Mouse (Mus musculus) liver, adult 2 months (tissue): Measurements from ENCODE around the gene Anapc7. TPM values are rescaled to one million over a fixed set of nuclear protein-coding genes. Genes with fewer than 3 reads are reported as not detected.
A peak's percentile ranks its signal among the peaks of the same experiment; 100 is the strongest.
"Not testable (repeated sequence)": the region's sequence is repeated elsewhere in the genome, so short reads cannot be mapped to it uniquely, and the experiment has no call there.

Experiments used
- DNase-seq: peaks from one replicate; pipeline ENCODE4 v3.0.0-alpha.2; 2011; ENCODE audit warnings: low read depth, low spot score; ENCODE audit errors: extremely low read depth
- H3K27ac ChIP-seq: fragments of 200-500 bp; replicated peaks from 2 replicates; pipeline ENCODE4 v1.5.1; 2012; ENCODE audit warnings: low read depth, mild to moderate bottlenecking, control low read depth, inconsistent platforms, low read length; ENCODE audit not compliant: insufficient read depth
- H3K27me3 ChIP-seq: fragments of 200-500 bp; 2 replicates; pipeline ENCODE4 v1.6.1; 2012; ENCODE audit warnings: mild to moderate bottlenecking, moderate library complexity, low read length, inconsistent platforms; ENCODE audit not compliant: control insufficient read depth, insufficient read depth
- H3K36me3 ChIP-seq: fragments of 200-500 bp; 2 replicates; pipeline ENCODE4 v1.6.1; 2012; ENCODE audit warnings: low read length, inconsistent platforms; ENCODE audit not compliant: control insufficient read depth, insufficient read depth
- H3K4me1 ChIP-seq: fragments of 200-500 bp; 2 replicates; pipeline ENCODE4 v1.6.1; 2011; ENCODE audit warnings: low read length; ENCODE audit not compliant: control insufficient read depth, insufficient read depth
- H3K4me3 ChIP-seq: fragments of 200-500 bp; 2 replicates; pipeline ENCODE4 v1.5.1; 2011; ENCODE audit warnings: low read depth, mild to moderate bottlenecking, control low read depth, low read length, moderate library complexity; ENCODE audit not compliant: insufficient read depth
- H3K79me2 ChIP-seq: fragments of 200-500 bp; 2 replicates; pipeline ENCODE4 v1.6.1; 2012; ENCODE audit warnings: inconsistent platforms, mild to moderate bottlenecking, low read length, moderate library complexity; ENCODE audit not compliant: control insufficient read depth, insufficient read depth
- H3K9ac ChIP-seq: fragments of 200-500 bp; 2 replicates; pipeline ENCODE4 v1.6.1; 2012; ENCODE audit warnings: low read depth, mild to moderate bottlenecking, control low read depth, inconsistent platforms, low read length
- CTCF ChIP-seq: fragments of 200-500 bp; IDR thresholded peaks from 2 replicates; pipeline ENCODE4 v1.5.1; 2011; ENCODE audit warnings: low read depth, low read length, control low read depth
- POLR2A ChIP-seq: fragments of 200-500 bp; IDR thresholded peaks from 2 replicates; pipeline ENCODE4 v1.6.1; 2011; ENCODE audit warnings: low read length, control low read depth; ENCODE audit not compliant: insufficient read depth; ENCODE audit errors: extremely low read depth
- WGBS: fragments of 180-500 bp; shearing (Covaris S2); methylation state at CpG from one replicate; pipeline ENCODE4 v1.1.7; 2018; 5-methylcytosine and 5-hydroxymethylcytosine counted together
- polyA plus RNA-seq: library from polyadenylated mRNA; depleted of rRNA; stranded (reverse); fragments of >200 nt; gene quantifications from 2 replicates; pipeline ENCODE4 v1.2.3, GENCODE M21; 2012
- total RNA-seq: library from RNA; depleted of rRNA; stranded (reverse); fragments of >200 nt; gene quantifications from 2 replicates; pipeline ENCODE4 v1.2.3, GENCODE M21; 2014

Gene Anapc7
- total and polyA plus RNA-seq, 2 experiments: 12.1 to 14.4 TPM

GRCm38 (mm10) chr5:122479131-122479530, 57.6 kb downstream of the Anapc7 start:
- peaks cover 11% of the 10 kb centered on the region; the same call in 1 of the 2 replicates for H3K79me2 ChIP-seq
- peaks cover 64% of the 10 kb centered on the region for H3K36me3 ChIP-seq
- peaks cover 34% of the 10 kb centered on the region for H3K4me1 ChIP-seq
- WGBS: 15% methylated on average over 2 of the region's 2 CpGs
- no peak overlapping the region for H3K4me3 ChIP-seq
- DNase-seq: no peak
- H3K9ac ChIP-seq: no peak overlapping the region
- no peaks in the 10 kb centered on the region for H3K27me3 ChIP-seq
- TF ChIP-seq CTCF (no peak), POLR2A (no peak)
- no peak overlapping the region for H3K27ac ChIP-seq

DNA sequence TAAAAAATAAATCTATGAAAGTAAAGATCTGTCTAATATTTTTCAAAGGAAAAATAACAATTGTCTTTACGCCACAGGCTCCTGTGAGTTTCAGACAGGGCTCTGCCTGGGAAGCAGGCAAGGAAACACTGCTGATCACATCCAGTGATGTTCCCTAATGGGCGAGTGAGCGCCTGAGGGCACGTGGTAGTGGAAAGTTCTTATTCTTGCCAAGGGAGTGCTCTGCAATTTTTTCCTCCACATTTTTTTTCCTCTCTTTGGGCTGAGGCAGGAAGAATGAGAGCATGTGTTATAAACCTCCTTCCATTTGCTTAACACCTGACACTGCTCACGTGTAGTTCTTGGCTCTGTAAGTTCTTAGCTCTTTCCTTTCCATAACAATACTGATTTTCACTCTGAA, 60.4 kb downstream of the Anapc7 start:
- DNase-seq: peak; percentile 43
- H3K79me2 ChIP-seq: peaks cover 8% of the 10 kb centered on the region; the same call in 1 of the 2 replicates
- WGBS: 66% methylated on average over 5 of the region's 5 CpGs

DNA sequence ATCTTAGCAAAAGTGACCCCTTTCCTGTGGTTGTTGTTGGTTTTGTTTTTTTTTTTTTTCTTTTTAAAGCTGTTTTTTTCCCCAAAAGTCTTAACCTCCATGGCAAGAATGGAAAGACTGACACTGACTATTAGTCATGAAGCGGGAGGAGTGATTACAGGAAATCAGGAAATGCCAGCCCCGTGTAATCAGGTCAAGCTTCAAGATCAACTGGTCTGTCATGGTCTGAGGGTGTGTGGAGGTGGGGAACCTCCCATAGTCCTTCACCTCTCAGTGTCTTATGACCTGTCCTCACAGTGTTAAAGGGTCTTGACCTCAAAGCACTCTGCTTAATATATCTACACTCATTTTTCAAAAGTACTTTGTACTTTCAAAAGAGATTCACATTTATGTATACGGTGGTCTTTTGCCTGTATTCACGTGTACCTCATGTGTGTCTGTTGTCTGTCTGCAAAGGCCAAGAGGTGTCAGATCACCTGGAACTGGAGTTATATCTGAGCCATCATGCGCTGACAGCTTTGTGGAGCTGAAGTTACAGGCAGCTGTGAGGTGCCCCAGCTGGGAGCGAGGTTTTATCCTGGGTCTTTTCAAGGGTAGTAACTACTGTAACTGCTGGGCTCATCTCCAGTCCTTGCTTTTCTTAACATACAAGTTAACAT, 61.4 kb downstream of the Anapc7 start:
- H3K4me3 ChIP-seq: no peak overlapping the region
- peaks cover 8% of the 10 kb centered on the region; the same call in 1 of the 2 replicates for H3K79me2 ChIP-seq
- no peak overlapping the region for H3K27ac ChIP-seq
- H3K9ac ChIP-seq: no peak overlapping the region
- no peak for TF ChIP-seq POLR2A
- no peak for TF ChIP-seq CTCF
- 74% methylated on average over 6 of the region's 6 CpGs for WGBS
- no peaks in the 10 kb centered on the region for H3K27me3 ChIP-seq
- peaks cover 66% of the 10 kb centered on the region for H3K36me3 ChIP-seq
- peaks cover 11% of the 10 kb centered on the region for H3K4me1 ChIP-seq
- DNase-seq: no peak

More for the DNA sequence above, 60.4 kb downstream of the Anapc7 start:
- TF ChIP-seq POLR2A (no peak), CTCF (no peak)
- Histone ChIP-seq H3K9ac (no peak overlapping the region), H3K27ac (no peak overlapping the region), H3K36me3 (peaks cover 70% of the 10 kb centered on the region), H3K27me3 (no peaks in the 10 kb centered on the region), H3K4me1 (peaks cover 18% of the 10 kb centered on the region), H3K4me3 (no peak overlapping the region)

DNA sequence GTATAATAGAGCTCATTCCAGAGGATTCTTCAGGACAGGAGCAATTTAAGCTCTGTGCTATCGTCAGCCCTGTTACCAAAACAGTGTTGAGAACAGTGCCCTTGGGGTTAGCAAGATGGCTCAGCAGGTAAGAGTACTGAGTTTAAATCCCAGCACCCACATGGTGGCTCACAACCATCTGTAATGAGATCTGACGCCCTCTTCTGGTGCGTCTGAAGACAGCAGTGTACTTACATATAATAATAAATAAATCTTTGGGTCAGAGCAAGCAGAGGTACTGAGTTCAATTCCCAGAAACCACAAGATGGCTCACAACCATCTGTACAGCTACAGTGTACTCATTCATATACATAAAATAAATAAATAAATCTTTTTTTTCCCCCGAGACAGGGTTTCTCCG, 64.8 kb downstream of the Anapc7 start:
- H3K27ac ChIP-seq, H3K9ac ChIP-seq, H3K4me1 ChIP-seq, H3K4me3 ChIP-seq, DNase-seq, H3K27me3 ChIP-seq: not testable (repeated sequence)
- Histone ChIP-seq H3K36me3 (peaks cover 76% of the 10 kb centered on the region), H3K79me2 (peaks cover 12% of the 10 kb centered on the region; the same call in 1 of the 2 replicates)
- 88% methylated on average over 5 of the region's 5 CpGs for WGBS

DNA sequence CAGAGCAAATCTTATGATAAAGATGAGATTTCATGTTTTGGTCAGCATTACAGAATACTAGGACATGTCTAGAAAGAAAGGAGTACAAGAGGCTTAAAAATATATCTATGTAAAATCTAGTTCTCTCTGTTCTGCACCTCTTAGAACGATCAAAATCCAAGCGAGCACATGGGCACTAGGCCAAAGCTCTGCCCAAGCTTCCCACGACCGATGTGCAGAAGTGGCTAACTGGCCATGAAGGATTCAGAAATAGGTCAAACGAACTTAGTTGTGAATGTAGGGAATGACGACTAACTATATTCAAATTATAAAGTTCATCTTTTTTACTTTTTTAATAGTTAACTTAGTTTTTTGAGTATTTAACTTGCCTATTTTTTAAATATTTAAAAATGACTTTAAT, 66.3 kb downstream of the Anapc7 start:
- DNase-seq: no peak
- TF ChIP-seq POLR2A: no peak
- TF ChIP-seq CTCF: no peak
- H3K4me3 ChIP-seq: no peak overlapping the region
- WGBS: 39% methylated on average over 6 of the region's 6 CpGs
- peaks cover 11% of the 10 kb centered on the region; the same call in 1 of the 2 replicates for H3K79me2 ChIP-seq
- peaks cover 78% of the 10 kb centered on the region for H3K36me3 ChIP-seq
- H3K9ac ChIP-seq: no peak overlapping the region
- no peaks in the 10 kb centered on the region for H3K27me3 ChIP-seq
- no peak overlapping the region for H3K27ac ChIP-seq
- H3K4me1 ChIP-seq: peaks cover 2% of the 10 kb centered on the region; the same call in 1 of the 2 replicates

GRCm38 (mm10) chr5:122490148-122490547, 68.7 kb downstream of the Anapc7 start:
- Histone ChIP-seq H3K36me3 (peaks cover 76% of the 10 kb centered on the region), H3K27ac (no peak overlapping the region), H3K27me3 (no peaks in the 10 kb centered on the region), H3K4me1 (peaks cover 2% of the 10 kb centered on the region; the same call in 1 of the 2 replicates), H3K4me3 (no peak overlapping the region), H3K9ac (no peak overlapping the region), H3K79me2 (peaks cover 12% of the 10 kb centered on the region; the same call in 1 of the 2 replicates)
- TF ChIP-seq CTCF (no peak), POLR2A (no peak)
- 97% methylated on average over 2 of the region's 2 CpGs for WGBS
- DNase-seq: no peak
